ENCODE assay signal across 9 mouse cellular contexts in genomic region chr2:93870842-93871241, GRCm38 (mm10). TPM values are rescaled to one million over a fixed set of nuclear protein-coding genes. Genes with fewer than 3 reads are reported as not detected.
DNase-seq lines count a peak whose midpoint lies in the region; ATAC-seq and TF ChIP-seq lines count a peak whose summit lies in the region.
"Had no signal": no experiment of that assay in that cellular context is flagged by ENCODE, and none has a peak within 500 bp of the region (broad histone marks: within the 10 kb centered on the region; RNA-seq: fewer than 3 reads in every experiment).

No protein-coding gene starts in this region.

- DNase-seq in adrenal gland, adult 18-20 months (ENCODE audit: low spot score in 2 of 2) = peak; percentile 74 to 80
- DNase-seq in embryo, embryonic 10 days (ENCODE audit: low spot score) = peak; percentile 50
- peak; percentile 38 for DNase-seq in gastrocnemius, postnatal 25 days
- DNase-seq in kidney, adult 9 months = peak; percentile 74
- DNase-seq in limb, embryonic 11.5 days (ENCODE audit: low spot score) = peak; percentile 82
- peak; percentile 71 for DNase-seq in neural tube, embryonic 11.5 days (ENCODE audit: low spot score)
- DNase-seq in testis, postnatal 14 days (ENCODE audit: low spot score) = peak; percentile 38

- no peak overlapping the region for H3K4me3 ChIP-seq in C2C12 (ENCODE audit: insufficient read depth, poor library complexity, severe bottlenecking)
- H3K4me3 ChIP-seq in limb, embryonic 11.5 days (ENCODE audit: low read depth, low read length) = no peak overlapping the region
- no peak overlapping the region for H3K4me3 ChIP-seq in neural tube, embryonic 11.5 days (ENCODE audit: low read depth, low read length)
- H3K4me3 ChIP-seq: erythroblast, embryonic 14.5 days had no signal

- WGBS in limb, embryonic 11.5 days = 53% methylated on average over 4 of the region's 4 CpGs
- WGBS in neural tube, embryonic 11.5 days = 43% methylated on average over 4 of the region's 4 CpGs

- H3K27ac ChIP-seq in limb, embryonic 11.5 days (replicated peaks; ENCODE audit: low read depth, low read length) = no peak overlapping the region
- no peak overlapping the region for H3K27ac ChIP-seq in neural tube, embryonic 11.5 days (ENCODE audit: low read depth, low read length)

- no peak for ATAC-seq in limb, embryonic 11.5 days (ENCODE audit: insufficient number of reproducible peaks, low FRiP score, low TSS enrichment, low read depth)
- ATAC-seq in neural tube, embryonic 11.5 days (ENCODE audit: insufficient read depth, low FRiP score, low TSS enrichment) = peak; percentile 70; the same call in 1 of the 2 replicates

- H3K79me3 ChIP-seq in C2C12 (ENCODE audit: low read depth) = no peaks in the 10 kb centered on the region

- no peak overlapping the region for H3K4me2 ChIP-seq in limb, embryonic 11.5 days (ENCODE audit: low read depth, severe bottlenecking)
- no peak overlapping the region for H3K4me2 ChIP-seq in neural tube, embryonic 11.5 days (ENCODE audit: low read depth)

- no peaks in the 10 kb centered on the region for H3K36me3 ChIP-seq in C2C12 (ENCODE audit: control insufficient read depth, insufficient read depth)
- no peaks in the 10 kb centered on the region for H3K36me3 ChIP-seq in limb, embryonic 11.5 days (ENCODE audit: control insufficient read depth, insufficient read depth, low read length)
- no peaks in the 10 kb centered on the region for H3K36me3 ChIP-seq in neural tube, embryonic 11.5 days (ENCODE audit: control insufficient read depth, insufficient read depth, low read length)

- H3K9ac ChIP-seq in limb, embryonic 11.5 days (ENCODE audit: low read length) = no peak overlapping the region
- H3K9ac ChIP-seq in neural tube, embryonic 11.5 days (ENCODE audit: low read length) = no peak overlapping the region

- no peaks in the 10 kb centered on the region for H3K9me3 ChIP-seq in limb, embryonic 11.5 days (ENCODE audit: control insufficient read depth, low read length)
- H3K9me3 ChIP-seq in neural tube, embryonic 11.5 days (ENCODE audit: control insufficient read depth, low read length) = no peaks in the 10 kb centered on the region

- H3ac ChIP-seq in C2C12 (ENCODE audit: control insufficient read depth, insufficient read length, low read depth) = no peak overlapping the region

- H3K79me2 ChIP-seq in C2C12 (ENCODE audit: control insufficient read depth, insufficient read depth) = no peaks in the 10 kb centered on the region

- TF ChIP-seq CTCF in C2C12 (IDR thresholded peaks at IDR 0.05; ENCODE audit: control insufficient read depth, insufficient read depth, insufficient read length) = peak; percentile 17

- peaks cover 4% of the 10 kb centered on the region; the same call in 1 of the 2 replicates for H3K4me1 ChIP-seq in limb, embryonic 11.5 days (ENCODE audit: control insufficient read depth, insufficient read depth, low read length)
- H3K4me1 ChIP-seq in neural tube, embryonic 11.5 days (ENCODE audit: control insufficient read depth, insufficient read depth, low read length) = peaks cover 4% of the 10 kb centered on the region; the same call in 1 of the 2 replicates

- H3K27me3 ChIP-seq in C2C12 (ENCODE audit: control insufficient read depth, insufficient read depth, insufficient read length) = peaks cover 18% of the 10 kb centered on the region
- H3K27me3 ChIP-seq in limb, embryonic 11.5 days (ENCODE audit: control insufficient read depth, insufficient read depth, low read length) = no peaks in the 10 kb centered on the region
- no peaks in the 10 kb centered on the region for H3K27me3 ChIP-seq in neural tube, embryonic 11.5 days (ENCODE audit: control insufficient read depth, insufficient read depth, low read length)

TF ChIP-seq in C2C12, 6 proteins besides CTCF, POLR2A, EP300 and RAD21:
- TF ChIP-seq USF1 (IDR thresholded peaks at IDR 0.05; ENCODE audit: low read depth) (no peak), FOSL1 (IDR thresholded peaks at IDR 0.05; ENCODE audit: insufficient read depth, low read length, poor library complexity, severe bottlenecking) (no peak)
TF ChIP-seq in C2C12: peak in this region for 0.

RNA-seq across cellular contexts. Expression of gene Accsl, which starts 1.9 kb away (rescaled TPM):
- polyA plus RNA-seq in C2C12 (2012; fragmentation: generic; extraction: Trizol) = 0.15 TPM
- under 1 TPM; 0.40 to 0.74 TPM for total RNA-seq in adrenal gland, adult 18-20 months (2021)
- not detected for total RNA-seq in gastrocnemius, postnatal 25 days (2021)
- not detected in 2 replicates for polyA plus RNA-seq in limb, embryonic 11.5 days (2014; fragmentation: Nextera tagmentation; extraction: Ambion mirVana)
- polyA plus RNA-seq in neural tube, embryonic 11.5 days (2014; fragmentation: Nextera tagmentation; extraction: Ambion mirVana) = not detected in 2 replicates
- polyA plus RNA-seq: erythroblast, embryonic 14.5 days had no signal

RNA-seq across cellular contexts. Expression of gene Accs, which starts 21.1 kb away (rescaled TPM):
- polyA plus RNA-seq in C2C12 (2012; fragmentation: generic; extraction: Trizol) = 2.4 TPM
- total RNA-seq in adrenal gland, adult 18-20 months (2021) = 1 to 10 TPM; 6.1 to 6.9 TPM
- total RNA-seq in gastrocnemius, postnatal 25 days (2021) = 1 to 10 TPM; 2.3 to 4.1 TPM
- 9.0 and 10.4 TPM in 2 replicates for polyA plus RNA-seq in limb, embryonic 11.5 days (2014; fragmentation: Nextera tagmentation; extraction: Ambion mirVana)
- polyA plus RNA-seq in neural tube, embryonic 11.5 days (2014; fragmentation: Nextera tagmentation; extraction: Ambion mirVana) = 5.6 and 7.8 TPM in 2 replicates
- polyA plus RNA-seq: erythroblast, embryonic 14.5 days had no signal

RNA-seq across cellular contexts. Expression of gene Ext2, which starts 48.5 kb away (rescaled TPM):
- 73.2 TPM for polyA plus RNA-seq in C2C12 (2012; fragmentation: generic; extraction: Trizol)
- total RNA-seq in adrenal gland, adult 18-20 months (2021) = 10 to 100 TPM; 65.3 to 98.1 TPM
- total RNA-seq in gastrocnemius, postnatal 25 days (2021) = 10 to 100 TPM; 30.7 to 34.6 TPM
- polyA plus RNA-seq in limb, embryonic 11.5 days (2014; fragmentation: Nextera tagmentation; extraction: Ambion mirVana) = 69.8 and 75.1 TPM in 2 replicates
- polyA plus RNA-seq in neural tube, embryonic 11.5 days (2014; fragmentation: Nextera tagmentation; extraction: Ambion mirVana) = 73.6 and 77.0 TPM in 2 replicates
